Mouse (Mus musculus): ENCODE measurements around the gene Efcab6.
"Not testable (repeated sequence)": the region's sequence is repeated elsewhere in the genome, so short reads cannot be mapped to it uniquely, and the experiment has no call there.

Efcab6 gene

DNA sequence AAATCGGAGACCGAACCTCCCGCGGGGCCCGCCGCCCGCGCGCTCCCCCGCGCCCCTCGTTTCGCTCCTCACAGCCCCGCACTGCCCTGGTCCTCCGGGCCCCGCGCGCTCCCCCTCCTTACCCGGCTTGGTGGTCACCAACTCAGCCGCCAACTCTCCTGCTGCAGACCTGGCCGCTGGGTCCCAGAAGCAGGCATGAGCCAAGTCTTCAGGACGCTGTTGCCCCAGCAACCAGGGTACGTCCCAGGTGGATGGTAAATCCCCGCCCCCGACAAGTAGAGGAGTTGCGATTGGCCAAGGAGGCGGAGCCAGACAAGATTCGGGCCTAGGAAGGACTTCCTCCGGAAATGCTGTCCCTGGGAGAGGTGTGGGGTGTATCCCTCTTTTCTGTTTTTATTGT lies at the start of gene Efcab6:
Gene Efcab6, minus strand, starts transcription at position 240 of the 400 bp plus-strand sequence.
- peak; percentile 86 for DNase-seq (ENCODE audit: low read depth, low spot score)

- no peak for DNase-seq (ENCODE audit: low read depth, low spot score)
Measured at GRCm38 (mm10) chr15:84113873-84114272, 48.7 kb upstream of the Efcab6 start.

GRCm38 (mm10) chr15:84108899-84109298 lies 43.7 kb upstream of the Efcab6 start:
- DNase-seq (ENCODE audit: low read depth, low spot score), result no peak

DNA sequence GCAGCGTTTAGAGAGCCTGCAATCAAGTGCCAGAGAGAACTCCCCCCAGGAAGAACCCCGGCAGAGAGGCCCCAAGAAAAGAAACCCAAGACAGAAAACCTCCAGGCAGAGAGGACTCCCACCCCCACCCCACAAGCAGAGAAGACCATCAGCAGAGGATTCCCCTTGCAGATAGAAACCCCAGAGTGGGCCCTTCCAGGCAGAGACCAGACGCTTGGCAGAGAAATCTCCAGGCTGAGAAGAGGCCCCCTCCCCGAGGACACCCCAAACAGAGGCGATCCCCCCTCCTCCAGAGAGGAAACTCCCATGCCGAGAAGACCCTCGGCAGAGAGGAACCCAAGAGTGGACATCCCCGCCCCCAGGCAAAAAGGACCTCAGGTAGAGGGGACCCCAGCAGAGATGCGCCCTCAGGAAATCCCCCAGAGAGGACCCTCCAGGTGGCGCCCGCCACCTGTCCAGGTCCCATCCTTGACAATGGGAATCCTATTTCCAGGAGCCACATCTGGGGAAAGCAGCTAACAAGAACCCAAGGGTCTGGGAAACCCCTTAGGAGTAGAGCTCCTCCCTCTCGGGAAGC lies 40.8 kb upstream of the Efcab6 start:
- DNase-seq (ENCODE audit: low read depth, low spot score), result no peak

DNA sequence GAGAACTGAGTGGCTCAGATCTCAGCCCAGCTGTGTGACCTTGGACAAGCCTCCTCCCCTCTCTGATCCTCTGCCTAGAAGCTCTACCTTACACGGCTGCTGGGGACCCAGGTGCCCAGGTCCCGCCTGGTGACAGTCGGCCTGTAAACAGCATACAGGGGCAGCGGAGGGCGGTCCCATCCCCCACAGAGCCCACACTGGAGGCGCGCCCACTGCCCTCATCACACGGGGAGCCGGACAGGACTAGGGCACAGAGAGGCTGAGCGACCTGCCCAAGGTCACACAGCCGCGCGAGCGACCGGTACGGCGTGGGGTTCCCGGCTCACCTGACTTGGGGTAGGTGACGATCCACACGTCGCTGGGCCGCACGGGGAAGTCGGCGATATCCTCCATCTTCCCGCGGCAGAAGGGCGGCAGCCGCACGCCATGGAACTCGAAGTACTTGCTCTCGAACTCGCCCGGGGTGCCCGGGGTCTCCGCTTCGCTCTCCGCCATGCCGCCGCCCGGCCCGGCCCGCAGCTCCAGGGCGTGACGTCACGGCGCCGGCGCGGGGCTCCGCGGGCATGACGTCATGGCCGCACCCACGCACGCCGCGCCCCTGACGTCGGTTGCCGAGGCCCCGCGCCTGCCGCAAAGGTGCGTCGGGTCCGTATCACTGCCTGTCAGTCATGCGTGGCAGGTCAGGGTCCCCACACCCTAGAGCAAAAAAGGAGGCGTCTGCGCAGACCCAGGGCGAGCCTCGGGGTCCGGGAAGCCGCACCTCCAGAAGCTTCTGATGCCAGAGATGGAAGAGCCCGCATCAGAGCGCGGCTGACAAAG lies 40.1 kb upstream of the Efcab6 start, which contains the start of gene Sult4a1:
Gene Sult4a1, minus strand, starts transcription at position 650 of the 819 bp plus-strand sequence.
- peak; percentile 81 for DNase-seq (ENCODE audit: low read depth, low spot score)

- no peak for DNase-seq (ENCODE audit: low read depth, low spot score)
Measured at GRCm38 (mm10) chr15:84104626-84105025, 39.4 kb upstream of the Efcab6 start.

DNA sequence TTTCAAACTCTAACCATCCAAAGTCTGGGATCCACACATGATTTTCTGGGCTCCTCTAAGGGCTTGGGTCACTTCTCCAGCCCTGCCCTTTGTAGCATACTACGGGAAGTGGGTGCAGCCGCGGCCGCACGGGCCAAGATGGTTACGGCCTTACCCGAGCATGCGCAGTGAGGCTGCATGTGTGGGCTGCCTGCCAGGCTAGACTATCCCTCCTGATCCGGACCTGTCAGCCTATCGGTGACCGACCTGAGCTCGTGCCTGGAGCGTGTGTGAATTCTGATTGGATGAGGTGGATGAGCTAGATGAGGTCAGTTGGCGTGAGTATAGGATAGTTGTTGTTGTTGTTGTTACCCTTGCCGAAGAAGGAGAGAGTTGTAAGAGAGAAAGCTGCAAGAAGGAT lies 32.4 kb upstream of the Efcab6 start:
- DNase-seq (ENCODE audit: low read depth, low spot score), result not testable (repeated sequence)

DNA sequence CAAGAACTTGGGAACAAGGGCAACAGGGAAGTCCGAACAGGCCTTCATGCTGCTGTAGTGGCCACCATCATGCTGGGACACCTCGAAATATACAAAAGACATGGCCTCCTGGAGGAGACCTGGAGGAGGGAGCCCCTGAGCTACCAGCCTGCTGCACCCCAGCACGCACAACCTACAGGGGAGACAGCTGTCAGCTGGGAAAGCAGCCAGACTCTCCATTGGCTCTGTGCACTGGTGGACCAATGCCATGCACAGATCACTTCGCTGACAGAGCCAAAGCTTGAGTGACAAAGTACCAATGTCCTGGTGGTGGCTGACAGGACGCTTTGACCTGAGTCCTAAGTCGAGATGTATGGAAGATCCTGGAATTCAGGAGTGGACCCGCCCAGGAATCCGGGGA lies 30.9 kb upstream of the Efcab6 start:
- DNase-seq (ENCODE audit: low read depth, low spot score), result peak; percentile 81

DNA sequence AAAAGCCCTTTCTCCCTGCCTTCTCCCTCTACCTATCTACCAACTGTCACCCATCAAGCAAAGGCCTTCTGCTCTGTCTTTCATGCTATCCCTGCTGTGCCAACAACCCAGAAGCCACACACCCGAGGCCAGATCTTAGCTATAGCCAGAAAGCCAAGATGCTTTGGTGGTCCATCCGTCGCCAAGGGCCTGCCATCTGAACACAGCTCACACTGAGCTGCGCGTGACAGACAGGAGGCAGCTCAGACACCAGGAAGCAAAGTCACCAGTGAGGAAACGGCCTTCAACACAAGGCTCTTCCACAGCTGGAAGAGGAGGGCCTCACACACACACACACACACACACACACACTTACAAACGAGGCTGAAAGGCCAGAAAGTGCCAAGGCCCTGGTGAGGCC lies 29.7 kb upstream of the Efcab6 start:
- DNase-seq (ENCODE audit: low read depth, low spot score), result no peak

DNA sequence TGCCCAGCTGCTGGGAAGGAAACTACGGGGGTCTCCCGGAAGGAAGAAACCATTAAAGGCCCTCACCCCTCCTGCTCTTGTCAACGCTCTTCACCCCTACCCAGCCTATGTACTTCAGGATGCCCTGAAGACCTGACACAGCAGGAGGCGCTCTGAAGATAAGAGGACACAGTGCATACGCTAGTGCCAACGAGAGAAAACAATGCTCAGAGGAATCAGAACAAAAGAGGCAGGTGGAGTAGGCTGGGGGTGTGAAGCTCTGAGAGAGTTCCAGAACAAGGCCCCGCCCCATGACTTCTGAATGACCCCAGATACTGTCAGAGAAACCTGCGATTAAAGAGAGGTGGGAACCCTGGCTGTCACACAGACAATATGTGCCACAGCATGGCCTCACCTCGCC lies 21.6 kb upstream of the Efcab6 start:
- no peak for DNase-seq (ENCODE audit: low read depth, low spot score)

DNA sequence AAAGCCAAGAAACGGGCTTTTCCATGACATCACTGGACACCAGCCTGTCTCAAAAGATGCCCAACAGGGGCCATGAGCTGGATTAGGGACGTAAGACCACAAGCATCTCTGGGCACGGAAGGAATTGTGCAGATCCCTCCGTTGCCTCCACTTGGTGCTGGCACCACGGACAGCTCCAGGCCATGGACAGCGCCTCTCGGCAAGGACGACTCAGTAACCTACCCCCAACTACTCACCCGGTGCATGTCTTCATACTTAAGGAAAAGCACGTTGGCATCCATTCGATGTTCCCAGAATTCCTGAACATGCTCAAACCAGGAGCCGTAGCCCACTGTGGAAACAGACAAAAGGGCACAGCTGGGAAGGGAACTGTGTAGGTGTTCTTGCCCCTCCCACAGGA lies 21.2 kb upstream of the Efcab6 start:
- no peak for DNase-seq (ENCODE audit: low read depth, low spot score)

DNA sequence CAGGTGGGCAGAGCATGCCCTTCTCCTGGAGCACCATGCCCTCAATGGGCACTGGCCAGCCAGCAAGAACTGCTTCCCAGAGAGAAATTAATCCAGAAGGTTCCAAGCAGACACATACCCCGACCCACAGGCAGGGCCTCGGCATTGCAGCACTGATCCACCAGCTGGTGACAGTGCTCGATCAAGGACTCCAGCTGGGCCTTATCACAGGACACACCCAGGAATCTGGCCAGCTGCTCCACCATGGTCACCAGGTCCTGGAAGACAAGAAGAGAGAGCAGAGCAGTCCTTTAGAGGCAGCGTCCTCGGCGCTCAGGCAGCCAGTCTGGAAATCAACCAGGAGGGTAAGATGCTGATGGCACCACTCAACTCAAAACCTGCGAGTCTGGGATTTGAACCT lies 14.9 kb upstream of the Efcab6 start:
- no peak for DNase-seq (ENCODE audit: low read depth, low spot score)

GRCm38 (mm10) chr15:84079519-84079918 lies 14.3 kb upstream of the Efcab6 start:
- DNase-seq (ENCODE audit: low read depth, low spot score), result peak; percentile 85

DNA sequence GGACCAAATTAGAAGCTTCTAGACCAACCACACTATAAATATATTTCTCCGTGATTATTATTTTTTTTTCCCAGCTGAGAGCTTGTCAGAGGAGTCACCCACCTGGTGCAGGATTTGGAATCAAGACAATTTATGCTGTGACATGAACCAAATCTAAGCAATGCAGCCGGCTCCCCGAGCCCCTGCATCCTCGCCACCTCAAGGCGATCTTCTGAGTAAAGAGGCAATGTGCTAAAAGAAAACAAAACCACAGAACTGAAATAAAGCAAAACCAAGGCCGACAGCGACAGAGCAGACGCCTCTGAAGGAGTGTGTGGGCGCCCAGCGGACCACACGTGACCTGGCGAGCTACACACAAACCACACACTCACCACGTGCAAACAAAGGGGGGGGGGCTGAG lies 13.5 kb upstream of the Efcab6 start:
- DNase-seq (ENCODE audit: low read depth, low spot score), result peak; percentile 72

DNA sequence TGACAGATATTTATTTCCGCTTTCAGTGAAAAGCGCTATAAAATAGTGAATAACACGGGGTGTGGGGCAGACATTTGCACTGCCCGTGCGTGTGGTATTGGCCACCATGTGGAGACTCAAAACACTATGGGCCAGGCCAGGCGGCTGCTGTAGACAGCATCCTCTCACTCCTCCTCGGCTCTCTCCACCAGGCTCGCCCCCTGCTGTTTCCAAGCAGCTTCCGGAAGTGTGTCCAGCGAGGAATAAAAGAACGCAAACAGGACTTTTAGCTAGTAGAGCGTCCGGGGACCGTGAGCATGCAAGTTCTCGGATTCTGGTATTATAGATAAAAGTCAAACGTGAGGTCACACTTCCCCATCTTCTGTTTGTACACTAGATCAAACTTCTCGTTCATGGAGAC lies 12.0 kb upstream of the Efcab6 start:
- DNase-seq (ENCODE audit: low read depth, low spot score), result no peak

GRCm38 (mm10) chr15:84074705-84075185 lies 9.6 kb upstream of the Efcab6 start:
- peak; percentile 50 for DNase-seq (ENCODE audit: low read depth, low spot score)

GRCm38 (mm10) chr15:84073911-84074704 lies 8.9 kb upstream of the Efcab6 start:
- DNase-seq (ENCODE audit: low read depth, low spot score), result peak; percentile 78

GRCm38 (mm10) chr15:84073058-84073457 lies 7.9 kb upstream of the Efcab6 start:
- peak; percentile 58 for DNase-seq (ENCODE audit: low read depth, low spot score)

- DNase-seq (ENCODE audit: low read depth, low spot score), result peak; percentile 90
Measured at GRCm38 (mm10) chr15:84072226-84072625, 7.0 kb upstream of the Efcab6 start.

GRCm38 (mm10) chr15:84070116-84070676 lies 5.0 kb upstream of the Efcab6 start:
- DNase-seq (ENCODE audit: low read depth, low spot score), result no peak

DNA sequence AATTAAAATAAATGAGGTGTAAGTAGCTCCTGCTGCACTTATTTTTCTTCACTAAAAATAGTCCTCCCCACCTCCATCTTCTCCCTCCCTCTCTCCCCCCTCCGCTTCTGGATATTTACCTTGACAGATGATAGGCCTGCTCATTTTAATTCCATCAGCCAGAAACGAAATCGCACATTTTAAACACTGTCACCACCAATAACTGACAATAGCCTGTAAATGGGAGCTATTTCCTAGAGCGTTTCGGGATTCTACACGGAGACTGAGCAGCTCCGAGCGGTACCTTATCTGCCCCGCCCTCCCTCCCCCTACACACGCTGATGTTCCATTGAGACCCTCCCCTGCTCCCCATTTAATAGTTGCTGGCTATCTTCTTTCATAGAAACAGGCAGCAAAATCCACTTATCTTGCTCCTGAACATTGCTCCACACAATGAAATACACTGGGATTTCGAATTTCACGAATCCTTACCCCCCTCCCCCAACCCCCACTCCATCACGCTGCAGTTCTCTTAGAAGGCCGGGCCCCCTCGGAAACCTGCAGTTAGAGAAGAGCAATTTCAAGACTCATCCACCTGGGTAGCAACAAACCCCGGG lies 4.4 kb upstream of the Efcab6 start:
- DNase-seq (ENCODE audit: low read depth, low spot score), result no peak

Measured in brain, adult 2 months (tissue).